Mouse (Mus musculus): ENCODE data around the gene Mok.
A peak's percentile ranks its signal among the peaks of the same experiment; 100 is the strongest.

Mok gene

GRCm38 (mm10) chr12:110813132-110813531 lies 27.6 kb downstream of the Mok start:
- no peak for DNase-seq (ENCODE audit: low spot score in 2 of 2)

- no peak for DNase-seq (ENCODE audit: low spot score in 2 of 2)
Observed at GRCm38 (mm10) chr12:110808848-110809247, 31.9 kb downstream of the Mok start.

GRCm38 (mm10) chr12:110808430-110808829 lies 32.3 kb downstream of the Mok start:
- DNase-seq (ENCODE audit: low spot score in 2 of 2) = no peak

GRCm38 (mm10) chr12:110806301-110806970 lies 34.3 kb downstream of the Mok start:
- DNase-seq (ENCODE audit: low spot score in 2 of 2) = no peak

- DNase-seq (ENCODE audit: low spot score in 2 of 2) = peak in 1 of 2 experiments; percentile 30
Observed at GRCm38 (mm10) chr12:110804261-110804660, 36.5 kb downstream of the Mok start.

- no peak for DNase-seq (ENCODE audit: low spot score in 2 of 2)
Observed at GRCm38 (mm10) chr12:110802674-110803297, 38.0 kb downstream of the Mok start.

- no peak for DNase-seq (ENCODE audit: low spot score in 2 of 2)
Observed at GRCm38 (mm10) chr12:110801876-110802464, 38.8 kb downstream of the Mok start.

GRCm38 (mm10) chr12:110799226-110799625 lies 41.5 kb downstream of the Mok start:
- DNase-seq (ENCODE audit: low spot score in 2 of 2) = no peak

GRCm38 (mm10) chr12:110797842-110798431 lies 42.8 kb downstream of the Mok start:
- DNase-seq (ENCODE audit: low spot score in 2 of 2) = no peak

GRCm38 (mm10) chr12:110797202-110797601 lies 43.5 kb downstream of the Mok start:
- DNase-seq (ENCODE audit: low spot score in 2 of 2) = no peak

GRCm38 (mm10) chr12:110796748-110797147 lies 44.0 kb downstream of the Mok start:
- DNase-seq (ENCODE audit: low spot score in 2 of 2) = no peak

GRCm38 (mm10) chr12:110795035-110795434 lies 45.7 kb downstream of the Mok start:
- no peak for DNase-seq (ENCODE audit: low spot score in 2 of 2)

- DNase-seq (ENCODE audit: low spot score in 2 of 2) = no peak
Observed at GRCm38 (mm10) chr12:110791026-110791425, 49.7 kb downstream of the Mok start.

- no peak for DNase-seq (ENCODE audit: low spot score in 2 of 2)
Observed at GRCm38 (mm10) chr12:110790580-110790979, 50.2 kb downstream of the Mok start.

- DNase-seq (ENCODE audit: low spot score in 2 of 2) = peak in 1 of 2 experiments; percentile 27
Observed at GRCm38 (mm10) chr12:110786243-110786642, 54.5 kb downstream of the Mok start.

- DNase-seq (ENCODE audit: low spot score in 2 of 2) = no peak
Observed at GRCm38 (mm10) chr12:110784211-110784610, 56.5 kb downstream of the Mok start.

GRCm38 (mm10) chr12:110782278-110782677 lies 58.5 kb downstream of the Mok start:
- DNase-seq (ENCODE audit: low spot score in 2 of 2) = no peak

GRCm38 (mm10) chr12:110781181-110781580 lies 59.6 kb downstream of the Mok start:
- DNase-seq (ENCODE audit: low spot score in 2 of 2) = no peak

GRCm38 (mm10) chr12:110779296-110779695 lies 61.4 kb downstream of the Mok start:
- DNase-seq (ENCODE audit: low spot score in 2 of 2) = no peak

GRCm38 (mm10) chr12:110777853-110778252 lies 62.9 kb downstream of the Mok start:
- no peak for DNase-seq (ENCODE audit: low spot score in 2 of 2)

GRCm38 (mm10) chr12:110775628-110776426 lies 64.9 kb downstream of the Mok start:
- no peak for DNase-seq (ENCODE audit: low spot score in 2 of 2)

GRCm38 (mm10) chr12:110771961-110772360 lies 68.8 kb downstream of the Mok start:
- no peak for DNase-seq (ENCODE audit: low spot score in 2 of 2)

Data from cerebellum, postnatal 4 days (tissue).